Mouse (Mus musculus): ENCODE results near the gene Ercc5. TPM values are rescaled to one million over a fixed set of nuclear protein-coding genes. Genes with fewer than 3 reads are reported as not detected.

Ercc5 gene
- polyA plus RNA-seq (2014; fragmentation: Illumina TruSeq; extraction: RNeasy Lipid Tissue Mini Kit (QIAGEN cat#74804)): 37.3 TPM

GRCm38 (mm10) chr1:44147563-44148381 is at the start of gene Ercc5:
Ercc5 (plus strand) TSS chr1:44147744.

GRCm38 (mm10) chr1:44102259-44102717 is 45.3 kb upstream of the Ercc5 start, which contains the start of gene Tex30:
Tex30 (minus strand) TSS chr1:44102441.

GRCm38 (mm10) chr1:44118239-44119054 is 29.1 kb upstream of the Ercc5 start, which contains the start of the genes Kdelc1 and Bivm:
Kdelc1 (minus strand) TSS chr1:44118808.
Bivm (plus strand) TSS chr1:44118957.

DNA sequence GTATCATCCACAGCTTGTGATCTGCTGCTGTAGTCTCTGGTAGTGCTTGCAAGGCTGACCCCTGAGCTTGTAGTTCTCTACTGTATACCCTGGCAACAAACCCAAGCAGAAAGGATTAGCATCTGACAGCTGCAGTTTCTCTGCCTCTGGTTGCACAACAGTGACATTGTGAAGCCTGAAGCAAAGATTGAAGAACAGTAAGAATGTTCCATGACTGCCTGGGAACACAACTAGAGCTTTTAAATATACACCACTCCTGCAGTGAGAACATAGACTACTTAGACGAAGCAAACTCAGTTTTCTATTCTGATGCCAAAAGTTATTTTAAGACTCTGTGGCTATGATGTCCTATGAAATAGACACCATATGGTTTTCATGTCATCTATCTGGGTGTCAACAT is 71.3 kb downstream of the Ercc5 start, which contains the start of gene Mettl21e:
TSS of gene Mettl21e (minus strand) at position 86 of the 400 bp plus-strand sequence.

Other genes with a start within 250 kb of the Ercc5 start
- 181 TPM for gene Tpp2, start 214.1 kb upstream of the Ercc5 start, polyA plus RNA-seq (2014; fragmentation: Illumina TruSeq; extraction: RNeasy Lipid Tissue Mini Kit (QIAGEN cat#74804))
- gene Mettl21c, start 127.7 kb upstream of the Ercc5 start, polyA plus RNA-seq (2014; fragmentation: Illumina TruSeq; extraction: RNeasy Lipid Tissue Mini Kit (QIAGEN cat#74804)): 4.0 TPM
- 0.11 TPM for gene Gm8251, start 85.8 kb upstream of the Ercc5 start, polyA plus RNA-seq (2014; fragmentation: Illumina TruSeq; extraction: RNeasy Lipid Tissue Mini Kit (QIAGEN cat#74804))
- gene Tex30, start 45.3 kb upstream of the Ercc5 start, polyA plus RNA-seq (2014; fragmentation: Illumina TruSeq; extraction: RNeasy Lipid Tissue Mini Kit (QIAGEN cat#74804)): 123 TPM
- 63.9 TPM for gene Kdelc1, start 28.9 kb upstream of the Ercc5 start, polyA plus RNA-seq (2014; fragmentation: Illumina TruSeq; extraction: RNeasy Lipid Tissue Mini Kit (QIAGEN cat#74804))
- 75.6 TPM for gene Bivm, start 28.8 kb upstream of the Ercc5 start, polyA plus RNA-seq (2014; fragmentation: Illumina TruSeq; extraction: RNeasy Lipid Tissue Mini Kit (QIAGEN cat#74804))
- not detected for gene Mettl21e, start 71.2 kb downstream of the Ercc5 start, polyA plus RNA-seq (2014; fragmentation: Illumina TruSeq; extraction: RNeasy Lipid Tissue Mini Kit (QIAGEN cat#74804))

All from ovary, adult 10 weeks (tissue).